Mouse (Mus musculus): ENCODE measurements around the gene Fam78a. TPM values are rescaled to one million over a fixed set of nuclear protein-coding genes. Genes with fewer than 3 reads are reported as not detected.

Gene Fam78a
- polyA plus RNA-seq (2012; rRNA removed) = 0.36 and 0.64 TPM in 2 replicates

DNA sequence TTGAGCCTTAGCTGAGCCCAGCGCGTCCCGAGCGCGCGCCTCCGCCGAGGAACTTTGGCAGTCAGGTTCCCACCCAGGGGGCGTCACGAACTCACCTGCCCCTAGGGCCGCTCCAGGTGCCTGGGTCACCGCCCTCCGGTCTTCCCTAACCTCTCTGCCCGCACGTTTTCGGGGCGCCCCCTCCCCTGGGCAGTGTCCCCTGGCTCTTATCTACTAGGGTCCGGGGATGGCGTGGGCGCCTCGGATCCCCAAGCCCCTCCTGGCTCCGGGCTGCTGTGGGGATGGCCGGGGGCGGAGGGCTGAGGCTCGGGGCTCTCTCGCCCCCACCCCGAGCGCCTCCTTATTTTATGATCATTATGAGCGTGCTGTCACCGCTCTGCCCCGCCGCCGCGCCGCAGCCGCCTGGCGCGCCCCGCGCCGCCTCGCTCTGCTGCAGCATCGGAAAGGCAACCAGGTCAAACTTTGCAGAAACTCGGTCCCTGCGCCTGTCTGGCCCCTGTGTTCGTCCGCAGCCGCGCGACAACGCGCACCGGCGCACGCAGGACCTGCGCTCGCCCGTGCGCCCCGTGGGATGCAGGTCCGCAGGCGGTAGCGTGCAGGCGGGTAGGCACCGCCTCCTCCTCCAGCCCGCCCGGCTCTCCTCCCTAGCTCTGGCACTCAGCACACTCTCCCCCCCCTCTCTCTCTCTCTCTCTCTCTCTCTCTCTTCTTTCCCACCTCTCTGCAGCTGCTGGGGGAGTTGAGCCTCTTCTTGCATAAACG, at the start of gene Fam78a:
Gene Fam78a, minus strand, starts transcription at position 747 of the 761 bp plus-strand sequence.

DNA sequence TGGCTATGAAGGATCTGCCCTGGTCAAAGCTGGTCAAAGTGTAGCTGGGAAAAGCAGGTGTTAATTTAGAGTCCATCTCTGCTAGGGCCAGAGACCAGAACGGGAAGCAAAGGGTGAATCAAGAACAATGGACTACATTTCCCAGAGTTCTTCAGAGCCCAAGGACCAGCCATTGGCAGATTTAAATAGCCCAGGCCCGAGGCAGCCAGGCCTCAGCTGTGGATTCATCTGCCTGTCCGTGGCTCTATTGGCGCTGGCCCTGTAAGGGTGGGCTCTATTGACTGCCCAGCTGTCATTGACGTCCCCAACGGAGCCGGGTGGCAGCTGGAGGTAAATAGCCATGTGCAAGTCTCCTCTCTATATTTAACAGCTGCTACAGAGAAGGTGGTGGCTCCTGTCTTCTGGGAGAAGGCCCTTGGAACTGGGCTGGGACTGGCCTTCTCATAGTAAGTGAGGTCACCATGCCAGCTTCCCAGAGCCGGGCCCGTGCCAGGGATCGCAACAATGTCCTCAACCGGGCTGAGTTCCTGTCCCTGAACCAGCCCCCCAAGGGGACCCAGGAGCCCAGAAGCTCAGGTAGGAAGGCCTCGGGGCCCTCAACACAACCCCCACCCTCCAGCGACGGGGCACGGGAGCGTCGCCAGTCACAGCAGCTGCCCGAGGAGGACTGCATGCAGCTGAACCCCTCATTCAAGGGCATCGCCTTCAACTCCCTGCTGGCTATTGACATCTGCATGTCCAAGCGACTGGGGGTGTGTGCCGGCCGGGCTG, 10.9 kb upstream of the Fam78a start, which contains the start of gene Plpp7:
Gene Plpp7, plus strand, starts transcription at position 178 of the 771 bp plus-strand sequence.

Other genes starting within 250 kb of the Fam78a start
- gene Fibcd1, start 238.9 kb downstream of the Fam78a start, polyA plus RNA-seq (2012; rRNA removed) = 7.2 and 8.1 TPM in 2 replicates
- 3.6 and 4.1 TPM in 2 replicates for gene Lamc3, start 197.6 kb downstream of the Fam78a start, polyA plus RNA-seq (2012; rRNA removed)
- 18.1 and 20.1 TPM in 2 replicates for gene Aif1l, start 134.7 kb downstream of the Fam78a start, polyA plus RNA-seq (2012; rRNA removed)
- 26.8 and 27.9 TPM in 2 replicates for gene Nup214, start 110.4 kb downstream of the Fam78a start, polyA plus RNA-seq (2012; rRNA removed)
- 22.1 and 22.2 TPM in 2 replicates for gene Plpp7, start 10.7 kb upstream of the Fam78a start, polyA plus RNA-seq (2012; rRNA removed)
- gene Prrc2b, start 66.2 kb upstream of the Fam78a start, polyA plus RNA-seq (2012; rRNA removed) = 89.9 and 106 TPM in 2 replicates
- 41.6 and 44.2 TPM in 2 replicates for gene Pomt1, start 151.7 kb upstream of the Fam78a start, polyA plus RNA-seq (2012; rRNA removed)
- gene Uck1, start 175.3 kb upstream of the Fam78a start, polyA plus RNA-seq (2012; rRNA removed) = 87.1 and 89.2 TPM in 2 replicates
- 50.6 and 56.9 TPM in 2 replicates for gene Golga2, start 202.5 kb upstream of the Fam78a start, polyA plus RNA-seq (2012; rRNA removed)
- 314 and 343 TPM in 2 replicates for gene Swi5, start 203.2 kb upstream of the Fam78a start, polyA plus RNA-seq (2012; rRNA removed)

Measured in central nervous system, embryonic 18 days (tissue).